Mouse (Mus musculus): ENCODE data around the gene Eif5a2.
"Not testable (repeated sequence)": the region's sequence is repeated elsewhere in the genome, so short reads cannot be mapped to it uniquely, and the experiment has no call there.

Eif5a2 gene

DNA sequence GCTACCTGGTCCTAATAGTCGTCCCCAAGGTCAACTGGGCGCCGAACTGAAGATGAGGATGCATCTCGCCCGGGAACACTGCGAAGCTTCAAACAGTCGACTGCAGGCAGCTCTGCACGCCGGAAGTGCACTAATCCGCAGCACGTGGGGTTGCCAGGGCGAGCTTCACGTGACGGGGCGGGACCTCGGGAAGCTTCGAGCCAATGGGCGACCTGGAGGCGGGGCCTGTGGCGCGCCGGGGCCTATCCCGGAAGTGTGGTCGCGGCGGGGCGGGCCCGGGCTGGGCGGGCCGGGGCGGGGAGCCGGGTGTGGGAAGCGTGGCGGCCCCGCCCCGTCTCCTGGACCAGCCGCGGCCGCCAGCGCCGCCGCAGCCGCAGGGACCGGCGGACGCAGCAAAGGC lies at the start of gene Eif5a2:
TSS of gene Eif5a2 (plus strand) at position 283 of the 400 bp plus-strand sequence.
- DNase-seq (ENCODE audit: low read depth): peak; percentile 70

DNA sequence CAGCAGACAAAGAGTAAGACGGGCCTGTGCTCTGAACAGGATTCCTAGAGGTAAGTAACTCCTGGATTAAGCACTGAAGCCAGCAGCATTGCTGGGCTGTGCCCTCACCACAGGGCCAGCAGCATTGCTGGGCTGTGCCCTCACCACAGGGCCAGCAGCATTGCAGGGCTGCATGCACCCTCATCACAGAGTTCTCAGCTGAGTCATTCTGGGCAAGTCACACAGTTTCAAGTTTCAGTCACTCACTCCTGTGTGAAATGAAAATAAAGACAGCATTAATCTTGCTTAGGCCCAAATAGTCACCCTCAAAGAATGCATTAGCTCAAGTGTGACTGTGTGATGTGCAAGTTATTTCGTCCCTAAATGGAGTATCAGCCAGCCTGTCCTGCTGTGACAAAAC lies 46.4 kb upstream of the Eif5a2 start:
- no peak for DNase-seq (ENCODE audit: low read depth)

DNA sequence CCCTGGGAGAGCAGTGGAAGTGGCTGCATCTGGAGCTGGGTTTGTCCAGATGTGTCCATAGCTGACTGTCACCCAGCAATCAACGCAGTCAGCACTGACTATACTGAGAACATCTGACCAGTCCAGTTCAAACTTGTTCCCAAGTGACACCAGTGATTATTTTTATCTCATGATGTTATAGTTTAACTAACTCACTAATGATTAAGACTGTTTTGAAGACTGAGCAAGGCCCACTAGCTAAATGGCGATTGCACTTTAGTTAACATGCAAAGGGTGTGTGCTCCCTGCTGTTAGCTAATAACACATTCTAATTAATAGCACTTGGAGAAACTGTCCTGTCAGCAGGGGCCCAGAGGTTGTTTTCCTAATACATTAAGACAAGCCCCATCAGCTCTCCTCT lies 44.1 kb upstream of the Eif5a2 start:
- no peak for DNase-seq (ENCODE audit: low read depth)

DNA sequence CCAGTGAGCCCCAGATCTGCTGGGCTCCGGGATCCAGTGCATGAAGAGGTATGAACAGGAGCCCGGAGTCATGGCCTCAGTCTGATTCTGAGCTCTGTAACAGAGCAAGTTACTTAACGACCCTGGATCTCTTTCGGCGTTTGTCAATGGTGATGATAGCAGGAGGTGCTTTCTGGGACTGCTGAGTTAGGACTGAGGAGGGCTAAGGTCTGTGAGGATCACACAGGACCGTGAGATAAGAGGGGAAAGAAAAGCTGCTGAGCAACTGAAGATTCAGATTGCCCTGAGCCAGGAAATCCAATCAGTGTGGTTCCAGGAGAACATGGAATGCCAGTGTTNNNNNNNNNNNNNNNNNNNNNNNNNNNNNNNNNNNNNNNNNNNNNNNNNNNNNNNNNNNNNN lies 40.7 kb upstream of the Eif5a2 start:
- DNase-seq (ENCODE audit: low read depth): no peak

DNA sequence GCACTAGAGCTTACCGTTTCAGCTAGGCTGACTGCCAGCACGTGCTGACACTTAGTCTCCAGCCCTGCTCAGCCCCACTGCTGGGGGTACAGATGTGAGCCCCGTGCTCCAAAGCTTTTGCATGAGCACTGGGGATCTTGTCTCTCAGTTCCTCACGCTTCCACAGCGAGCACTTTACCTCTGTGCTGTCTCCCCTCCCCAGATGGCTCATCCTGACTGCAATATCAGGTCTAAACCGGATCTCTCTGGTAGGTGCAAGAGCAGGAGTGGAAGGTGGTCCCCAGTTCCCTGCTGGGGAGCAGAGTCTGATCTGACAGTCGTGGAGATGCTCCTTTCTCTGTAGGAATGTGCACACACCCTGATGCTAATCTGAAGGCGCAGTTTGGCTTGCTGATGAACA lies 37.8 kb upstream of the Eif5a2 start:
- DNase-seq (ENCODE audit: low read depth): no peak

DNA sequence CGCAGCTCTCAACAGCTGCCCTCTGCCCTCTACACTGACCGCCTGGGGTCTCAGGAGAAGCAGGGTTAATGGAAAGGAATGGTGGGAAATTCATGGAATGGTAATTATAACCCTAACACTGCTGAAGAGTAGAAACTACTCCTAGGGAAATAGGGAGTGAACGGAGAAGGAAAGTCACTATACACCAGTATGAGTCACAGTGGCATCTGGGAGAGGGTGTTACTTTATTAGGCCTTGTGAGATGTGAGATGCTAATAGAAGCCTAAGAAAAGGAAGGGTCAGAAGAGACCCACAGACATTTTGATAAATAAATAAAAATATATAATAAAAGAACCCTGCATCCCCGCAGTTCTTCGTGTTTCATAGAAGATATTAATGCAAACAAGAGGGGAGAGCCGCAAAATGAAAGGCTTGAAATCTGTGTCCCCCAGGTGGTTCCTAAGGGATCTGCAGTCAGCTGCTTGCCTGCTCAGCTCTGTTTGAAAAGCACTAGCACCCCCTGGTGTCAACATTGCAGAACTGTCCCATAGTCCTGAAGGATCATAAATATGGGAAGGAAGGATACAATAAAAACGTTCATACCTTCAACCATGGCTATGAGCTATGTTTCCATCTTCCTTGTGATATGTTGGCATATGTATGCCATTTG lies 35.1 kb upstream of the Eif5a2 start:
- peak; percentile 67 for DNase-seq (ENCODE audit: low read depth)

DNA sequence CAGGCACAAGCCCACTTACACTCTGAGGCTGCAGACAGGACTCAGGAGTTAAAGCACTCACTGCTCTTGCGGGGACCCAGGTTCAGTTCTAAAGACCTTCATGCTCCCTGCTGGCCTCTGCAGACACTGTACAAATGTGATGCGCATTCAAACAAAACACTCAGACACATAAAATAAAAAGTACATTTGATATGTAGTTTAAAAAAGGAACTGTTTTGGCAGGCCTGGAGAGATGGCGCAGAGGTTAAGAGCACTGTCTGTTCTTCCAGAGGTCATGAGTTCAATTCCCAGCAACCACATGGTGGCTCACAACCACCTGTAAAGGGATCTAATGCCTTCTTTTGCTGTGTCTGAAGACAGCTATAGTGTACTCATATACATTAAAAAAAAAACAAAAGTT lies 32.9 kb upstream of the Eif5a2 start:
- DNase-seq (ENCODE audit: low read depth): no peak

DNA sequence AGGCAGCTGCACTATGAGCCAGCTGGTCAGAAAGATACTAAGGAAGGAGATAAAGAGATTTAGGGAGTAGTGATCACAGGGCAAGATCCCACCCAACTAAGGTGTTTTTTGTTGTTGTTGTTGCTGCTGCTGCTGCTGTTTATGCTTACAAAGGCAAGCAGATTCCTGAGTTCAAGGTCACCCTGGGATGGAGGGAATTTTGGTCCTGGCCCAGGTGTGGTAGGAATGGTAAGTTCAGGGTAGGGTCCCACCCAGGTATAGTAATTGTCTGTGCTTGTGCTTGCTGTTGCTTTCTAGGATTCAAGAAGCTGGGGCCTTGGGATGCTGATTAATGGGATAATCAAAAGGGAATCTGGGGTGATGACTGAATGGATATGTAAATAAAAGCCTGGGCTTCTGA lies 32.1 kb upstream of the Eif5a2 start:
- no peak for DNase-seq (ENCODE audit: low read depth)

DNA sequence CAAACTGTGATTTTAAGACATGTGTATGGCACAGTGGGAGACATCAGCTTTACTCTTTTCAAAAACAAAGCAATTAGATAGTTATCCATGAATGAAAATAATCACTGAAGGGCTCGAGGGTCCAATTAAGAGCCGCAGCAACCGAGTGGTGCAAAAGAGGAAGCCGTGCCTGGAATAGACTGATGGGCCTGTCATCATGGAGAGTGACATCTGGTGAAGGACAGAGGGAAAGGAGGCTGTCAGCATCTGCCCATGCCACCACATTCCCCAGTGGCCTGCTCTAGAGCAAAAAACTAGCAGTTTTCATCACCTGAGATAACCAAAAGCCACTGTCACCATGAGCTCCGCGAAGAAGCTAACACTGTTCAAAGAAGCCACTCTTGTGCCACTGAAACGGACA lies 25.6 kb upstream of the Eif5a2 start:
- no peak for DNase-seq (ENCODE audit: low read depth)

DNA sequence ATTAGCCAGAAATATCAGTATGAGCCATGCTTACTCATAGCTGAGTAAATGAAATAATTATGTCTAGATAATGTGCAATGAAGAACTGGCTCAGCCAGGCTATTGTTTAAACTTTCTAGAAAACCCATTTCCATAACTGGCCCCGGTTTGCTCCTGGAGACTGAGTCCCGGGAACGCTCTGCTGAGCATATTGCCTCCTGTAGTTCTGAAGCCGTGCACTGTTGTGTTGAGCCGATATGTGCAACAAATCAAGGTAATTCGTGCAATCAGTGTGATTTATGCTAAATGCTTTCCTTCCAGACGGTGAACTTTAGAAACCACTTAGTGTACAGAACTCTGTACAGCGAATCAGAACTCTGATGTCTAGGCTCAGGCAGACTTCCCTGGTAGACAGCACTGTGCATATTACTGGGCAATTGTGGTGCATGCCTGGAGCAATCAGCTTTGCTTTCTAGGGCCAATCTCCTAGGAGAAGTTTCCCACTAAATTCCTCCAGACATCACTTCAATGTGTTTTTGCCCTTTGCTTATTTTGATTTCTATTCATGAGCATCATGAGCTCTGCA lies 19.8 kb upstream of the Eif5a2 start:
- DNase-seq (ENCODE audit: low read depth): no peak

DNA sequence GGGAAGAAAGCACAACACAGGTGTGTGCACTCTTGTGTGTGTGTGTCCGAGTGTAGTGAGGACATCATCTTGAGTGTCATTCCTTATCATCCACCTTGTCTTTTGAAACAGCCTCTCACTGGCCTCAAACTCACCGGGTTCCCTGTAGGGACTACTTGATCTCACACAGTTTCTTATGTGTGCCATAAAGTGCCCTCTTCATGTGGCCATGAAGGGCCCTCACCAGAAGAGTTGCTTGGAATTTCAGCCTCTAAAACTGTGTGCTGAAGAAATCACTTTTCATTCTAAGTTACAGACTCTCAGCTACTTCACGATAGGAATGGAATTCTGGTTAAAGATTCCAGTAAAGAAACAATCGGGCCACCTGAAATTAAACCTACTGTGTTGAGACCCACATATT lies 14.1 kb upstream of the Eif5a2 start:
- no peak for DNase-seq (ENCODE audit: low read depth)

DNA sequence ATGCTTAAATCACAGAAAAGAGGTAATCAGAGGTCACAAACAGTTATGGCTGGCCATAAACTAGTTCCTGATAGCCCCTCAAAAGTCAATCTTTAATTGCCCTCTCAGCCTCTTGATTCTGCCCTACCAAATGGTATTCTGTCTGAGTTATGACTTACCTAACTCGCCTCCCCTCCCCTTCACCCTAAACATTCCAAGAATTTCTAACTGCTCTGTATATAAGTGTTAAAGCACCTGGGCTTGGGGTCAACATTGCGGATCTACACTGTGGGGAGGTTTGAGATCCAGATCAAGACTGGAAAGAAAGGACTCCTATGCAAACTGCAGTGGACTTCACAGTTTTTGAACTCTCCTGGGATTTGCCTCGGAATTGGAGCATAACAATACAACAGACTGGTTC lies 12.9 kb upstream of the Eif5a2 start:
- DNase-seq (ENCODE audit: low read depth): no peak

DNA sequence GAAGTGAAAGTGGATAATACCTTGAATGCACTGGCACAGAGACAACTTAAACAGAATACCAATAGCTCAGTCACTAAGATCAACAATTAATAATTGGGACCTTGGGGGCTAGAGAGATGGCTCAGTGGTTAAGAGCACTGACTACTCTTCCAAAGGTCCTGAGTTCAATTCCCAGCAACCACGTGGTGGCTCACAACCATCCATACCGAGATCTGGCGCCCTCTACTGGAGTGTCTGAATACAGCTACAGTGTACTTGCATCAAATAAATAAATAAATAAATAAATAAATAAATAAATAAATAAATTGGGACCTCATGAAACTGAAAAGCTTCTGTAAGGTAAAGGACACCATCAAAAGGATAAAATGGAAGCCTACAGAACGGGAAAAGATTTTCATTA lies 8.2 kb upstream of the Eif5a2 start:
- not testable (repeated sequence) for DNase-seq (ENCODE audit: low read depth)

DNA sequence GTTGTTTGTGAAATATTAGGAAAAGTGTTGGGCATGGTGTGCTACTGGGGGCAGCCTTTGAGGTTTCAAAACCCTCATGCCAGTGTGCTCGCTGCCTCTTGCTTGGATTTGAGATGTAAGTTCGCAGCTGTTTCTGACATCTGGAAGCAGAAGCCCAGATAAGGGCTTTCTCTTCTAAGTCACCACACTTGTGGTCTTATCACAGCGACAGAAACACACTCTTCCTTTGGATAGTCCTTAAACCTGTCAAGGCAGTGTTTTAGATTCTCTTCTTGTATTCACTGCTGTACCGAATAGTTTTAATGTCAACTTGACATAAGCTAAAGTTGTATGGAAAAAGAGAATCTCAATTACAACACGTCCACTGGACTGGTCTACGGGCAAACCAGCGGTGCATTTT lies 5.7 kb upstream of the Eif5a2 start:
- no peak for DNase-seq (ENCODE audit: low read depth)

DNA sequence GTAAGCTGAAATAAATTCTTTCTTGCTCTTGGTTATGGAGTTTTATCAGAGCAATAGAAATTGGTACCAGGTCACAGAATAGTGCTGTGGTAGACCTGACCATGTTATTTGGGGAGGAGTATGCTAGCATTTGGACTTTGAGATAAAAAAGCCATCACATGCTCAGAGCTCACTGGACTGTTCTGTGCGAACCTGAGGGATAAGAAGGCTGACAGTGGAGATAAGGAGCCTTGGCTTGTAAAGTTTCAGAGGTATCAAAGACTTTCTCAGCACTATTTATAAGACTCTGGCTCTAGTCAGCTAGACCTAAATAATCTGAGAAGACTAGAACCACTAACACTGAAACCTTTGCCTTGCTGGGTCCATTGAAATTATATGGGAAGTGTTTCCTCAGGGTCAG lies 5.1 kb upstream of the Eif5a2 start:
- no peak for DNase-seq (ENCODE audit: low read depth)

DNA sequence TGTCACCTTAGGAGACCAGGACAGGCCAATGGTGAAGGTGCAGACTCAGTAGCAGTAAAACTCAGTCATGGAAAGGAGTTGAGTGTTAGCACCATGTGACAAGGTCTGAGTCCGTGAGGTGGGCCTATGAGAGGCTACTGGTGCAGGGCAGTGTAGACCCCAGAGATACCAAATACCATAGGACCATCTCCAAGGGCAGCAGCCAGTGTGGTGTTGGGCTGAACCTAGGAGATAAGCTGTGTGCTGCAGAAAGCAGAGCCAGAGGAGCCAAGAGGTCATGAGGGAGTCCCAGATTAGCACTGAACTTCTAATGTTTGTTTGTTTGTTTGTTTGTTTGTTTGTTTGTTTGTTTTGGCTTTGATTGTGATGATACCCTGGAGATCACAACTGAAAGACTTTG lies 4.6 kb upstream of the Eif5a2 start:
- DNase-seq (ENCODE audit: low read depth): no peak

DNA sequence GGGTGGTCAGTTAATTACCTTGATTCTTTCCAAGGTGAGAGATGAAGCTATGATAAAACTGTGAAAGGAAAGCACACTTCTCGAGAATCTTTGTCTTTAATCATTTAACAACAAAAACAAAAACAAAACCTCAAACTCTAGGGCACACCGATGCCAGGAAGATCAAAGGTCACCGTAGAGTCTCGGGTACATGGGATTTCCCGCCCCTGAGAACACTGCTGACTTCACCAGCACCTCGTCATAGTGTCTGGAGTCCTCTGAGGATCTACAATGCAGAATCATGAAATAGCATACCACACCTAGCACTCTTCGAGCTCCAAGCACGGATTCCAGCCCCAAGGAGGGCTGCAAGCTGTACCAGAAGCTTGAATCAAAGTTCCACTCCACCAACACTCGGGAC lies 565 bp upstream of the Eif5a2 start:
- no peak for DNase-seq (ENCODE audit: low read depth)

DNA sequence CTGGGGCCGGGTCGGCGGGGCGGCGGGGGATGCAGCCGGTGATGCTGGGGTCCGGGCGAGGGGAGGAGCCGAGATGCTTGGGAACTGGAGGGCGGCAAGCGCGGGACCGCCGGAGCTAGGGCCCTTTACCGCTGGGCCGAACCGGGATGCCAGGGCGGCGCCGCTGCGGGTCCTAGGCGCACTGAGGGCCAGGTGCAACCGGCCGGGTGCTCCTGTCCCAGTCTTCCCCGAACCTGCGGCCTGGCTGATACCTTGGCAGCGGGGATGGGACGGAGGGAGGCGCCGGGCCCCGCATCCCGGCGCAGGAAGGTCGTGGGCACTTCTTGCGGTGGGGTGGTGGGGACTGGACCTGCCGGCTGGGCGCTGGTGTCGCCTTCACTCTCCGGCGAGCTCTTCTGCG lies 346 bp downstream of the Eif5a2 start:
- DNase-seq (ENCODE audit: low read depth): no peak

DNA sequence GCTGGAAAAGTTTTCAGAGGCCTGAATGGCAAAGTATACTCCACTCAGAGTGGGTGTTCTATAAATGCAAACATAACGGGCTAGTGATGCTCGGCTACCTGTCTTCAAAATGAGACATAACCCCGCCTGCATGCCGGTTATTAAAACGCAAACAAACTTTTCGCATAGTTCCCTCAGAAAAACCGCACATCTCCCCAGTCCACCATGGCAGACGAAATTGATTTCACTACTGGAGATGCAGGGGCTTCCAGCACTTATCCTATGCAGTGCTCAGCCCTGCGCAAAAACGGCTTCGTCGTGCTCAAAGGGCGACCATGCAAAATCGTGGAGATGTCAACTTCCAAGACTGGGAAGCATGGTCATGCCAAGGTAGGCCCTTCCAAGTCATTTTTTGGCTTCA lies 772 bp downstream of the Eif5a2 start:
- DNase-seq (ENCODE audit: low read depth): no peak

DNA sequence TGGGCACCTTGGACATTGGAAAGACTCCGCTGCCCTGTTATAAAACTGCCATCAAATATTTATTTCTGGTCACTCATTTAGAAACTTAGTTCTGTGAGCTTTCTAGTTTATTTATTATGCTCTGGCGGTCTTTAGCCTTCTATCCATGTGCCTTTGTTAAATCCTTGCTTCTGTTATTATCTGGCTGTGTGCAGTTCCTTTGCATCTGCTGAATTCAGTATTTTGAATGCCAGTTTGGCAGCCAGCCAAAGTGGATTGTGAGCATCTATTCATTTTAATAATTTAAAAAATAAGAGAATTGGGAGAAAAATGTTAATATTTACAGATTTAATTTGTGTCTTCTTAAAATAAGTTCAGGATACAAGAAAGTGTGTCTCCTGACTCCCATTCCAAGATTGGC lies 3.1 kb downstream of the Eif5a2 start:
- DNase-seq (ENCODE audit: low read depth): no peak

DNA sequence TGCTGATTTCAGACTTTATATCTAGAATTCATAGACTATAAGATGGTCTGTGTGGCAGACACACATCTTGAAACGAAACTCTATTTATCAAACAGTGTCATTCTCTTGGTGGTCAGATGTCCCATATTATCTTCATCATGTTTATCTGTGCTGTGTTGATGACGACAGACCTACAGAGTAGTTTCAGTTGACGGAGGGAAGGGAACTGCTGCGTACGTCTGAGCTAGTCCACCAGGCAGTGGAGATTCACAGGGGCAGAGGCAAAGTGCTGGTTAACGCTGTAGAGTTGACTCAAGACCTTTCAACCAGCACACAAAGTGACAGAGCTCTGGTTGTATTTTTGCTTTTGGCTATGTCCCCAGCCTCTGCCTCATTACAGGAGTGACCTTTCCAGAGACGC lies 13.8 kb downstream of the Eif5a2 start:
- no peak for DNase-seq (ENCODE audit: low read depth)

DNA sequence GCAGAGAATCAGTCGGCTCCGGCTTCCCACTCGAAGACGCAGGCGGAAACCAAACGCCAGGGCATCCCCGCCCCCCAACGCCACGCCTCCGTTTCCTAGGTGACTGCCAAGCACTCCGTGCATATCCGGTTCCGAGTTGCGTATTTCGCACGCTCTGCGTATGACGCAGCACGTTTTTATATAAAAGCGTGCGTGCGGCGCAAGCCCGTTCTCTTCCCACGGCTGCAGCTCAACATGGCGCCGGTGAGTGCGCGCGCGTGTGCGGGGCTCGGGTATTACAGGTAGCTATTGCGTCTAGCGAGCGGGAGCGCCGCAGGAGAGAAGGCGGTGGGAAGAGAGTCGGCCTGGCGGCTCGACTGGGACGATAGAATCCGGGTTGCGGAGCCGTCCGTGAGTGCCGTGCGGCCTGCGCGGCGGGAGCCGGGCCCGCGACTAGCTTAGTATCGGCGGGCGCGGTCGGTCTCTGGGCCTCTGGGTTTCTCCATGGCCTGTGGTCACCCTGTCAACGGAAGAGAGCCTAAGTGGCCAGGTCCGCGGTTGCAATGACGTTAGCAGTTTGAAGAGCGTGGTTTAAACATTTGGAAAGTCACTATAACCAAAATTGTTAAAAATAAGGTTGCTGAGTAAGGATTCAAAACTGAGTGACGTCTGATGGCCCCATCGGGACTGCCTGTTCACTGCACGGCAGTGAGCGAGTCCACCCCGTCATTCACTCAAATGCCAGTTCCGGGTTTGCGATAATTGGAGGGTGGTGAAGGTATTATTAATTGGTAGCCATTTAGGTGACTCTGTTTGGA lies 24.4 kb downstream of the Eif5a2 start, which contains the start of gene Rpl22l1:
TSS of gene Rpl22l1 (plus strand) at position 136 of the 797 bp plus-strand sequence.
- DNase-seq (ENCODE audit: low read depth): peak; percentile 93

DNA sequence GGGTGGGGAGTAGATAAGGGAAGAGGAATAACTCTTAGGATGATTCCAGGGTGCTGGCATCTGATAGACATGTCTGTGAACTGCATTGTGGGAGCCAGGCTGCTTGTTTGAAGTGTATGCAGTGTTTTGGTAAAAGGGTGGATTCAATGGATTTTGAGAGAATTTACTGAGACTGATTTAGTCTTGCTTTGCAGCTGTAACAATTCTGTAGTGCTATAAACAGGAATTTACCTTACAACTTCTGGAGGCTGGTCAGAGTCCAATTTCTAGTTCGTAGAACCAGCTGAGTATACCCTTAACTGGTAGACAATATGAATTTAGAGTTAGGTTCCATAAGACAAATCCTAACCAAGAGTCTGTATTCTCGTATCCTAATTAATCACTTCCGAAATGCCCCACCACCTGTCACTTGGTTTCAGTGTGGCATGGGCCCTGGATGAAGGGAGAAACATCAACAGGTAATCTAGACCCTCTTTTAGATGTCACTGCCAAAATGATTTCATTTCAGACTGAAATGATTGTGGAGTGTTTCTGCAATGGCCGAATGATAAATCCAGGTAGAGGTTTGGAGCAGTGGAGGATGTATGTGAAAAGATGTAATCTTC lies 27.1 kb downstream of the Eif5a2 start:
- DNase-seq (ENCODE audit: low read depth): no peak

Data from c-Kit-positive CD71-negative TER-119-negative erythroid progenitor cells, embryonic 14.5 days (primary cell).